Mouse (Mus musculus) liver, adult 2 months (tissue): ENCODE results near the gene Pcdh15.

Experiments used
- CTCF ChIP-seq: fragments of 200-500 bp; IDR thresholded peaks from 2 replicates; pipeline ENCODE4 v1.5.1; 2011; ENCODE audit warnings: low read depth, low read length, control low read depth
- POLR2A ChIP-seq: fragments of 200-500 bp; IDR thresholded peaks from 2 replicates; pipeline ENCODE4 v1.6.1; 2011; ENCODE audit warnings: low read length, control low read depth; ENCODE audit not compliant: insufficient read depth; ENCODE audit errors: extremely low read depth

DNA sequence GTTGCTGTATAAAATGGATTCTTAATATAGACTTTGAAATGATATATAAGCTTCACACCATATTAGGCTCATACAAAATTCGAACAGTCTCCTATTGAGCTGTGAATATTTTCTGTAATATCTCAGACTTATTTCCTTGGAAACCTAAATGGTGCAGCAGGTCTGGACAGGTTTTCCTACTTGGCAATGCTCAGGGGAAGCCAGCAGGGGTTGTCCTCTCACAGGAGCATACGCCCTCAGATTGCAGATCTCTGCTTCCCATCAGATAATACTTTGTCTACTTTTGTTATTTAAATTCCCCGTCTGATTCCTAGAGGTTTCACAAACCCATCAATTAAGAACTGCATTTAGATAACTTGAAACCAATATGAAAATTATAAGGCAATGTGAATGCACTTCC is 1492.7 kb downstream of the Pcdh15 start:
- TF ChIP-seq POLR2A (no peak), CTCF (no peak)
